Mouse (Mus musculus): ENCODE data around the gene Ccdc167. TPM values are rescaled to one million over a fixed set of nuclear protein-coding genes. Genes with fewer than 3 reads are reported as not detected.

The Ccdc167 gene
- polyA plus RNA-seq, 1 experiment from 2014 or later: 13.5 TPM

DNA sequence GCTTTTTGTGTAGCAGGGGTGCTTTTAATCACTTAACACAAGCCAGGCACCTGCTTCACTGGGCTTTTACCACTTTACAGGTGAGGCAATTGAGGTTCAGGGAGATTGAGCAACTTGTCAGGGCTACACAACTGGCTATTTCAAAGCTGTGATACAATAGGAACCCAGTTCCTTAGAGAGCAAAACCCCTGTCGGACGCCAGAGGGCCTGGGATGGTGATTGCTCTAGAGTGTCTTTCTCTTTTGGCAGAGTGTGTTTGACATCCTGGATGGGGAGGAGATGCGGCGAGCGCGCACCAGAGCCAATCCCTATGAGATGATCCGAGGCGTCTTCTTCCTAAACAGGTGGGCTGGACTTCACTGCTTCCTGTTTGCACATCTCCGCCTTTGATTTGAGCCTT, 35.2 kb downstream of the Ccdc167 start:
- no peak for ATAC-seq (ENCODE audit: low FRiP score)
- no peak for DNase-seq (ENCODE audit: low spot score)
- WGBS: 97% methylated on average over 9 of the region's 9 CpGs

DNA sequence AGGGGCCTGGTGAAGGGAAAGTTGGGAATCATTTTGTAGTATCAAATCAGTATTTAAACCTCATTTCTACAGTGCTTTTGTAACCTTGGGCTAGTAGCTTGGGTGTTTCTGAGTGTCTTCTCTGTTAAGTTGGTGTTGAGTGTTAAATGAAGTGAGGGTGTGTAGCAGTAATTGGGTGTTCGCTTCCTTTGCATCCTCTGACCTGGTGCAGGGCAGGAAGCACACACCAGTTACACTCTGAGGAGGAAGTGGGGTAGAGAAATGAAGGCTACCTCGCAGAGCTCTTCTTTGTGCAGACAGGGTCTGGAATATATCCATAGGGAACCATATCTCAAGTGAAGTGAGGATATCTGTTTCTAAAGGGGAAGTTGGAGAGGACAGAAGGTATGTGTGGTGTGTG, 35.9 kb downstream of the Ccdc167 start:
- Histone ChIP-seq H3K36me3 (replicated peaks; ENCODE audit: control insufficient read depth, insufficient read depth) (peaks cover 95% of the 10 kb centered on the region), H3K27ac (peak overlapping the region; percentile 44; the same call in 1 of the 2 replicates), H3K4me2 (replicated peaks) (no peak overlapping the region), H3K4me3 (replicated peaks; ENCODE audit: low read length) (no peak overlapping the region), H3K9me3 (ENCODE audit: control insufficient read depth, low read length) (no peaks in the 10 kb centered on the region), H3K4me1 (replicated peaks; ENCODE audit: control insufficient read depth, insufficient read depth, low read length) (no peaks in the 10 kb centered on the region), H3K9ac (no peak overlapping the region), H3K27me3 (ENCODE audit: control insufficient read depth, insufficient read depth, low read length) (no peaks in the 10 kb centered on the region)
- WGBS: 89% methylated on average over 2 of the region's 2 CpGs
- DNase-seq (ENCODE audit: low spot score) (no peak), ATAC-seq (ENCODE audit: low FRiP score) (no peak)

More for the DNA sequence above, 35.2 kb downstream of the Ccdc167 start:
- Histone ChIP-seq H3K27me3 (ENCODE audit: control insufficient read depth, insufficient read depth, low read length) (no peaks in the 10 kb centered on the region), H3K27ac (no peak overlapping the region), H3K36me3 (replicated peaks; ENCODE audit: control insufficient read depth, insufficient read depth) (peaks cover 94% of the 10 kb centered on the region), H3K4me1 (replicated peaks; ENCODE audit: control insufficient read depth, insufficient read depth, low read length) (no peaks in the 10 kb centered on the region), H3K9me3 (ENCODE audit: control insufficient read depth, low read length) (no peaks in the 10 kb centered on the region), H3K4me2 (replicated peaks) (no peak overlapping the region), H3K9ac (no peak overlapping the region), H3K4me3 (replicated peaks; ENCODE audit: low read length) (no peak overlapping the region)

DNA sequence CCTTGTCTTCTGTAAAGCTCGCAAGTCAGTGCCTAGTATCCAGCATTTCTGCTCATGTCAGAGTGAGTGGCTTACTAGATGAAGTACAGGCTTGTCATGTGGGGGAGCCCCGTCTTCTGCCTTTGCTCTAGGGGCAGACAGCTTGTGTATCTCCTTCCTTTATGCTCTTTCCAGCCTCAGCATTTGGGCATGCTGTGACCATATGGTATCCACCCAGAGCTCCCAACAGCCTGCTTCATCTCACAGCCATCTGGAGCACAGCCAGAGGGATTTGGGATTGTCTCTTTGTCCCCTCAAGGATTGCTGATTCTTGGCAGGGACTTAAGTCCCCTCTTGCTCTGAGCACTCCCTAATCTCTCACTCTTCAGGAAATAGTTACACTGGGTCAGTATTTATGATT, 36.7 kb downstream of the Ccdc167 start:
- Histone ChIP-seq H3K27me3 (ENCODE audit: control insufficient read depth, insufficient read depth, low read length) (no peaks in the 10 kb centered on the region), H3K9me3 (ENCODE audit: control insufficient read depth, low read length) (no peaks in the 10 kb centered on the region), H3K4me1 (replicated peaks; ENCODE audit: control insufficient read depth, insufficient read depth, low read length) (no peaks in the 10 kb centered on the region), H3K4me2 (replicated peaks) (no peak overlapping the region), H3K36me3 (replicated peaks; ENCODE audit: control insufficient read depth, insufficient read depth) (peaks cover 95% of the 10 kb centered on the region), H3K27ac (peak overlapping the region; percentile 44; the same call in 1 of the 2 replicates), H3K4me3 (replicated peaks; ENCODE audit: low read length) (no peak overlapping the region), H3K9ac (no peak overlapping the region)
- DNase-seq (ENCODE audit: low spot score) (peak; percentile 58), ATAC-seq (ENCODE audit: low FRiP score) (peak; percentile 48; the same call in 1 of the 2 replicates)
- 55% methylated on average over 2 of the region's 2 CpGs for WGBS

GRCm38 (mm10) chr17:29679038-29679767, 37.6 kb downstream of the Ccdc167 start:
- no peak overlapping the region for H3K4me2 ChIP-seq (replicated peaks)
- no peaks in the 10 kb centered on the region for H3K27me3 ChIP-seq (ENCODE audit: control insufficient read depth, insufficient read depth, low read length)
- 76% methylated on average over 6 of the region's 6 CpGs for WGBS
- DNase-seq (ENCODE audit: low spot score): no peak
- no peak for ATAC-seq (ENCODE audit: low FRiP score)
- H3K36me3 ChIP-seq (replicated peaks; ENCODE audit: control insufficient read depth, insufficient read depth): peaks cover 95% of the 10 kb centered on the region
- no peak overlapping the region for H3K4me3 ChIP-seq (replicated peaks; ENCODE audit: low read length)
- no peaks in the 10 kb centered on the region for H3K9me3 ChIP-seq (ENCODE audit: control insufficient read depth, low read length)
- no peak overlapping the region for H3K27ac ChIP-seq
- H3K9ac ChIP-seq: no peak overlapping the region
- H3K4me1 ChIP-seq (replicated peaks; ENCODE audit: control insufficient read depth, insufficient read depth, low read length): no peaks in the 10 kb centered on the region

- no peaks in the 10 kb centered on the region for H3K27me3 ChIP-seq (ENCODE audit: control insufficient read depth, insufficient read depth, low read length)
- DNase-seq (ENCODE audit: low spot score) (no peak), ATAC-seq (ENCODE audit: low FRiP score) (no peak)
- no peak overlapping the region for H3K4me3 ChIP-seq (replicated peaks; ENCODE audit: low read length)
- no peak overlapping the region for H3K4me2 ChIP-seq (replicated peaks)
- H3K9me3 ChIP-seq (ENCODE audit: control insufficient read depth, low read length): no peaks in the 10 kb centered on the region
- H3K9ac ChIP-seq: no peak overlapping the region
- H3K4me1 ChIP-seq (replicated peaks; ENCODE audit: control insufficient read depth, insufficient read depth, low read length): no peaks in the 10 kb centered on the region
- 89% methylated on average over 8 of the region's 8 CpGs for WGBS
- H3K36me3 ChIP-seq (replicated peaks; ENCODE audit: control insufficient read depth, insufficient read depth): peaks cover 95% of the 10 kb centered on the region
- H3K27ac ChIP-seq: no peak overlapping the region
These were observed 38.3 kb downstream of the Ccdc167 start for GRCm38 (mm10) chr17:29678526-29678925.

GRCm38 (mm10) chr17:29673325-29673724, 43.5 kb downstream of the Ccdc167 start:
- H3K36me3 ChIP-seq (replicated peaks; ENCODE audit: control insufficient read depth, insufficient read depth): peaks cover 52% of the 10 kb centered on the region
- H3K9me3 ChIP-seq (ENCODE audit: control insufficient read depth, low read length): no peaks in the 10 kb centered on the region
- no peaks in the 10 kb centered on the region for H3K27me3 ChIP-seq (ENCODE audit: control insufficient read depth, insufficient read depth, low read length)
- DNase-seq (ENCODE audit: low spot score) (no peak), ATAC-seq (ENCODE audit: low FRiP score) (no peak)
- no peak overlapping the region for H3K9ac ChIP-seq
- no peak overlapping the region for H3K4me3 ChIP-seq (replicated peaks; ENCODE audit: low read length)
- H3K27ac ChIP-seq: no peak overlapping the region
- WGBS: 96% methylated on average over 4 of the region's 4 CpGs
- no peaks in the 10 kb centered on the region for H3K4me1 ChIP-seq (replicated peaks; ENCODE audit: control insufficient read depth, insufficient read depth, low read length)
- no peak overlapping the region for H3K4me2 ChIP-seq (replicated peaks)

- Histone ChIP-seq H3K27ac (no peak overlapping the region), H3K4me3 (replicated peaks; ENCODE audit: low read length) (no peak overlapping the region), H3K27me3 (ENCODE audit: control insufficient read depth, insufficient read depth, low read length) (no peaks in the 10 kb centered on the region), H3K4me1 (replicated peaks; ENCODE audit: control insufficient read depth, insufficient read depth, low read length) (no peaks in the 10 kb centered on the region), H3K9ac (no peak overlapping the region), H3K4me2 (replicated peaks) (no peak overlapping the region), H3K9me3 (ENCODE audit: control insufficient read depth, low read length) (no peaks in the 10 kb centered on the region), H3K36me3 (replicated peaks; ENCODE audit: control insufficient read depth, insufficient read depth) (peaks cover 37% of the 10 kb centered on the region)
- DNase-seq (ENCODE audit: low spot score) (no peak), ATAC-seq (ENCODE audit: low FRiP score) (no peak)
- WGBS: 88% methylated on average over 2 of the region's 2 CpGs
These were observed 45.8 kb downstream of the Ccdc167 start for GRCm38 (mm10) chr17:29671021-29671420.

DNA sequence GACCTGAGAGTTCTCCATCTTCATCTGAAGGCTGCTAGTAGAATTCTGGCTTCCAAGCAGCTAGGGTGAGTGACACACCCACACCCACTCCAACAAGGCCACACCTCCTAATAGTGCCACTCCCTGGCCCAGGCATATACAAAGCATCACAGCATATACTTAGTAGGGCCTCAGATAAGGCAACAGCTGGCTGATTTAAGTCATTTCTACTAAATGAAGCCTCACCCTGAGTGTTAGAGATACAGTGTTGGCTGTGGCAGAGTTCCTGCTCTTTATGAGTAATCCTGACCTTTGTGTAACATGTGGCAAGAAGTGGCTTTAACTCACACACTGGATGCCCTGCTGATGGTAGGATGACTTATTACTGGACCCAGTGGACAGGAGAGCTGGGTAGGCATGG, 46.9 kb downstream of the Ccdc167 start:
- Histone ChIP-seq H3K4me1 (replicated peaks; ENCODE audit: control insufficient read depth, insufficient read depth, low read length) (no peaks in the 10 kb centered on the region), H3K27me3 (ENCODE audit: control insufficient read depth, insufficient read depth, low read length) (no peaks in the 10 kb centered on the region), H3K9ac (no peak overlapping the region), H3K4me3 (replicated peaks; ENCODE audit: low read length) (no peak overlapping the region), H3K36me3 (replicated peaks; ENCODE audit: control insufficient read depth, insufficient read depth) (peaks cover 36% of the 10 kb centered on the region), H3K4me2 (replicated peaks) (no peak overlapping the region), H3K27ac (no peak overlapping the region), H3K9me3 (ENCODE audit: control insufficient read depth, low read length) (no peaks in the 10 kb centered on the region)
- ATAC-seq (ENCODE audit: low FRiP score): no peak
- no peak for DNase-seq (ENCODE audit: low spot score)

- Histone ChIP-seq H3K9ac (no peak overlapping the region), H3K27ac (peak overlapping the region; percentile 43; the same call in 1 of the 2 replicates), H3K4me3 (replicated peaks; ENCODE audit: low read length) (no peak overlapping the region), H3K36me3 (replicated peaks; ENCODE audit: control insufficient read depth, insufficient read depth) (peaks cover 36% of the 10 kb centered on the region), H3K4me1 (replicated peaks; ENCODE audit: control insufficient read depth, insufficient read depth, low read length) (no peaks in the 10 kb centered on the region), H3K4me2 (replicated peaks) (no peak overlapping the region), H3K27me3 (ENCODE audit: control insufficient read depth, insufficient read depth, low read length) (no peaks in the 10 kb centered on the region), H3K9me3 (ENCODE audit: control insufficient read depth, low read length) (no peaks in the 10 kb centered on the region)
- 84% methylated on average over 4 of the region's 4 CpGs for WGBS
- DNase-seq (ENCODE audit: low spot score) (no peak), ATAC-seq (ENCODE audit: low FRiP score) (no peak)
These were observed 47.8 kb downstream of the Ccdc167 start for GRCm38 (mm10) chr17:29669030-29669429.
